Mouse (Mus musculus) c-Kit-positive CD71-positive TER-119-positive erythroid progenitor cells, embryonic 14.5 days (primary cell): ENCODE results near the gene Ccnb1ip1.

Experiments
- DNase-seq: peaks from one replicate; pipeline ENCODE4 v3.0.0-alpha.2; 2013; ENCODE audit warnings: low spot score

Ccnb1ip1 gene

GRCm38 (mm10) chr14:50784391-50785250, 22.9 kb downstream of the Ccnb1ip1 start:
- no peak for DNase-seq

- no peak for DNase-seq
Measured at GRCm38 (mm10) chr14:50782166-50782565, 25.4 kb downstream of the Ccnb1ip1 start.

GRCm38 (mm10) chr14:50771342-50771741, 36.2 kb downstream of the Ccnb1ip1 start:
- no peak for DNase-seq

- no peak for DNase-seq
Measured at GRCm38 (mm10) chr14:50765736-50766135, 41.8 kb downstream of the Ccnb1ip1 start.

GRCm38 (mm10) chr14:50758416-50759085, 49.0 kb downstream of the Ccnb1ip1 start:
- no peak for DNase-seq

- no peak for DNase-seq
Measured at GRCm38 (mm10) chr14:50744994-50745393, 62.5 kb downstream of the Ccnb1ip1 start, which contains the start of gene Olfr749. Gene Olfr749, minus strand, starts transcription at chr14:50745094.

- no peak for DNase-seq
Measured at GRCm38 (mm10) chr14:50741584-50741983, 65.9 kb downstream of the Ccnb1ip1 start.

GRCm38 (mm10) chr14:50740334-50740733, 67.2 kb downstream of the Ccnb1ip1 start:
- DNase-seq: no peak
